Mouse (Mus musculus): ENCODE results near the gene Itgb4. TPM values are rescaled to one million over a fixed set of nuclear protein-coding genes. Genes with fewer than 3 reads are reported as not detected.

Itgb4 gene
- total and polyA plus RNA-seq, 2 experiments from 2014 or later: 1.0 to 2.2 TPM

GRCm38 (mm10) chr11:115939690-115940329 lies 34.7 kb upstream of the Itgb4 start:
- Histone ChIP-seq H3K4me3 (ENCODE audit: low read depth, low read length) (no peak overlapping the region), H3K27me3 (ENCODE audit: insufficient read depth, low read length) (no peaks in the 10 kb centered on the region), H3K27ac (ENCODE audit: low read depth, low read length) (no peak overlapping the region), H3K4me1 (ENCODE audit: insufficient read depth, low read length) (no peaks in the 10 kb centered on the region), H3K4me2 (ENCODE audit: low read depth, low read length, poor library complexity, severe bottlenecking) (no peak overlapping the region), H3K9ac (replicated peaks; ENCODE audit: low read length, poor library complexity, severe bottlenecking) (no peak overlapping the region), H3K9me3 (ENCODE audit: low read length) (no peaks in the 10 kb centered on the region), H3K36me3 (ENCODE audit: insufficient read depth, low read length) (peaks cover 60% of the 10 kb centered on the region)
- no peak for ATAC-seq (ENCODE audit: low FRiP score)
- 37% methylated on average over 6 of the region's 6 CpGs for WGBS
- TF ChIP-seq CTCF (IDR thresholded peaks at IDR 0.05): peak; percentile 87
- DNase-seq (ENCODE audit: low spot score): peak; percentile 83

- H3K36me3 ChIP-seq (ENCODE audit: insufficient read depth, low read length): peaks cover 64% of the 10 kb centered on the region
- ATAC-seq (ENCODE audit: low FRiP score) (no peak), DNase-seq (ENCODE audit: low spot score) (no peak)
- no peaks in the 10 kb centered on the region for H3K27me3 ChIP-seq (ENCODE audit: insufficient read depth, low read length)
- no peaks in the 10 kb centered on the region for H3K9me3 ChIP-seq (ENCODE audit: low read length)
- no peak overlapping the region for H3K4me3 ChIP-seq (ENCODE audit: low read depth, low read length)
- H3K27ac ChIP-seq (ENCODE audit: low read depth, low read length): no peak overlapping the region
- H3K9ac ChIP-seq (replicated peaks; ENCODE audit: low read length, poor library complexity, severe bottlenecking): no peak overlapping the region
- WGBS: 87% methylated on average over 7 of the region's 7 CpGs
- no peak overlapping the region for H3K4me2 ChIP-seq (ENCODE audit: low read depth, low read length, poor library complexity, severe bottlenecking)
- H3K4me1 ChIP-seq (ENCODE audit: insufficient read depth, low read length): no peaks in the 10 kb centered on the region
- TF ChIP-seq CTCF (IDR thresholded peaks at IDR 0.05): peak; percentile 23
These were observed 32.5 kb upstream of the Itgb4 start for GRCm38 (mm10) chr11:115941980-115942379.

GRCm38 (mm10) chr11:115945247-115945646 lies 29.3 kb upstream of the Itgb4 start:
- WGBS: 92% methylated on average over 8 of the region's 8 CpGs
- H3K36me3 ChIP-seq (ENCODE audit: insufficient read depth, low read length): peaks cover 75% of the 10 kb centered on the region

GRCm38 (mm10) chr11:115946221-115946828 lies 28.2 kb upstream of the Itgb4 start:
- WGBS: 85% methylated on average over 9 of the region's 9 CpGs
- TF ChIP-seq CTCF (IDR thresholded peaks at IDR 0.05): no peak
- no peak overlapping the region for H3K27ac ChIP-seq (ENCODE audit: low read depth, low read length)
- no peak overlapping the region for H3K4me2 ChIP-seq (ENCODE audit: low read depth, low read length, poor library complexity, severe bottlenecking)
- no peaks in the 10 kb centered on the region for H3K4me1 ChIP-seq (ENCODE audit: insufficient read depth, low read length)
- no peak overlapping the region for H3K9ac ChIP-seq (replicated peaks; ENCODE audit: low read length, poor library complexity, severe bottlenecking)
- peaks cover 73% of the 10 kb centered on the region for H3K36me3 ChIP-seq (ENCODE audit: insufficient read depth, low read length)
- no peaks in the 10 kb centered on the region for H3K9me3 ChIP-seq (ENCODE audit: low read length)
- no peaks in the 10 kb centered on the region for H3K27me3 ChIP-seq (ENCODE audit: insufficient read depth, low read length)
- DNase-seq (ENCODE audit: low spot score): no peak
- no peak overlapping the region for H3K4me3 ChIP-seq (ENCODE audit: low read depth, low read length)
- ATAC-seq (ENCODE audit: low FRiP score): no peak

More at GRCm38 (mm10) chr11:115945247-115945646, 29.3 kb upstream of the Itgb4 start:
- no peak overlapping the region for H3K4me2 ChIP-seq (ENCODE audit: low read depth, low read length, poor library complexity, severe bottlenecking)
- H3K9ac ChIP-seq (replicated peaks; ENCODE audit: low read length, poor library complexity, severe bottlenecking): no peak overlapping the region
- H3K9me3 ChIP-seq (ENCODE audit: low read length): no peaks in the 10 kb centered on the region
- H3K27ac ChIP-seq (ENCODE audit: low read depth, low read length): no peak overlapping the region
- no peak for DNase-seq (ENCODE audit: low spot score)
- ATAC-seq (ENCODE audit: low FRiP score): no peak
- no peak for TF ChIP-seq CTCF (IDR thresholded peaks at IDR 0.05)
- H3K4me1 ChIP-seq (ENCODE audit: insufficient read depth, low read length): no peaks in the 10 kb centered on the region
- no peaks in the 10 kb centered on the region for H3K27me3 ChIP-seq (ENCODE audit: insufficient read depth, low read length)
- no peak overlapping the region for H3K4me3 ChIP-seq (ENCODE audit: low read depth, low read length)

- Histone ChIP-seq H3K4me2 (ENCODE audit: low read depth, low read length, poor library complexity, severe bottlenecking) (no peak overlapping the region), H3K9ac (replicated peaks; ENCODE audit: low read length, poor library complexity, severe bottlenecking) (no peak overlapping the region), H3K36me3 (ENCODE audit: insufficient read depth, low read length) (peaks cover 63% of the 10 kb centered on the region), H3K4me3 (ENCODE audit: low read depth, low read length) (no peak overlapping the region), H3K4me1 (ENCODE audit: insufficient read depth, low read length) (no peaks in the 10 kb centered on the region), H3K9me3 (ENCODE audit: low read length) (no peaks in the 10 kb centered on the region), H3K27ac (ENCODE audit: low read depth, low read length) (no peak overlapping the region), H3K27me3 (ENCODE audit: insufficient read depth, low read length) (no peaks in the 10 kb centered on the region)
- ATAC-seq (ENCODE audit: low FRiP score): no peak
- no peak for DNase-seq (ENCODE audit: low spot score)
- 89% methylated on average over 9 of the region's 9 CpGs for WGBS
- TF ChIP-seq CTCF (IDR thresholded peaks at IDR 0.05): no peak
These were observed 26.2 kb upstream of the Itgb4 start for GRCm38 (mm10) chr11:115948316-115948715.

- WGBS: 81% methylated on average over 2 of the region's 2 CpGs
- no peak overlapping the region for H3K4me3 ChIP-seq (ENCODE audit: low read depth, low read length)
- ATAC-seq (ENCODE audit: low FRiP score) (no peak), DNase-seq (ENCODE audit: low spot score) (peak; percentile 69)
- TF ChIP-seq CTCF (IDR thresholded peaks at IDR 0.05): no peak
- H3K4me2 ChIP-seq (ENCODE audit: low read depth, low read length, poor library complexity, severe bottlenecking): no peak overlapping the region
- H3K9me3 ChIP-seq (ENCODE audit: low read length): no peaks in the 10 kb centered on the region
- H3K27me3 ChIP-seq (ENCODE audit: insufficient read depth, low read length): no peaks in the 10 kb centered on the region
- no peak overlapping the region for H3K9ac ChIP-seq (replicated peaks; ENCODE audit: low read length, poor library complexity, severe bottlenecking)
- peaks cover 59% of the 10 kb centered on the region for H3K36me3 ChIP-seq (ENCODE audit: insufficient read depth, low read length)
- H3K4me1 ChIP-seq (ENCODE audit: insufficient read depth, low read length): no peaks in the 10 kb centered on the region
- no peak overlapping the region for H3K27ac ChIP-seq (ENCODE audit: low read depth, low read length)
These were observed 23.8 kb upstream of the Itgb4 start for GRCm38 (mm10) chr11:115950719-115951118.

Data from midbrain, postnatal 0 days (tissue).